Mouse (Mus musculus): ENCODE measurements around the gene St6galnac5.

DNA sequence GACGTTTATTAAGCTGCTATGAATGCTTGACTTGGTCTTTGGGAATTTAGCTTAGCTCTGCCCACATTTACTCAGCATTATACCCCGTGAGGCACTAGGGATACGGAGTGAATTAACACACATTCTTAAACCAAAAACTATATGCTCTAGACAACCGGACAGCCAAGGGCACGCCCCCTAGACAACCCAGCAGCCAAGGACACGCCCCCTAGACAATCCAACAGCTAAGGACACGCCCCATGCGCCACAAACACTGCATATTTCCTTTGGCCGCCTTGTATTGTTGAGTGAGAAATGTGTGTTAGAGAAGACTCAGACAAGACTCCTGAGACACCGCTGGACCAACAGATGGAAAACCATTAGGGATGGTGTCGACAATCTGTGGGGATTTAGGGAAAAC, 39.1 kb downstream of the St6galnac5 start:
- TF ChIP-seq CTCF (IDR thresholded peaks at IDR 0.05; ENCODE audit: low read depth, low read length) = no peak
- TF ChIP-seq POLR2A (IDR thresholded peaks at IDR 0.05; ENCODE audit: extremely low read depth, insufficient read depth, low read length) = no peak

Measured in liver, adult 2 months (tissue).